Mouse (Mus musculus) 416B (cell line): ENCODE data around the gene Trpm3.

Experiments used
- DNase-seq: peaks from one replicate; pipeline ENCODE4 v3.0.0; 2011; ENCODE audit warnings: low read depth

The Trpm3 gene

GRCm38 (mm10) chr19:22859644-22860043 lies 720.8 kb downstream of the Trpm3 start:
- DNase-seq, result no peak

DNA sequence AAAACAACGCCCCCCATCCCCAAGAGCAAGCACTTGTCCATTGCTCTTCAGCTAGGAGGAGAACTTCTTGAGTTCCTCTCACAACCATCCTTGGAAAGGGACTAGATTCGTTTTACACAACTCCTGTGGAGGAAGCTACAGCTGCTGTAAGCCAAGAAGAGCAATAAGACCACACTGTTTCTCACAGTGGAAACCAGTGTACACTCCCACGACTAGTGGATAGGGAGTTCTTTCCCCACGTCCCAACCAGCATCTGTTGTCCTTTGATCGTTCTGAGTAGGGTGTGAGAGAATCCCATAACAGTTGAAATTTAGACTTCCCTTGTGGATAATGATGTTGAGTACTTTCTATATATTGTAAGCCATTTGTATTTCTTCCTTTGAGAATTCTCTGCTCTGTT lies 728.6 kb downstream of the Trpm3 start:
- DNase-seq, result no peak

DNA sequence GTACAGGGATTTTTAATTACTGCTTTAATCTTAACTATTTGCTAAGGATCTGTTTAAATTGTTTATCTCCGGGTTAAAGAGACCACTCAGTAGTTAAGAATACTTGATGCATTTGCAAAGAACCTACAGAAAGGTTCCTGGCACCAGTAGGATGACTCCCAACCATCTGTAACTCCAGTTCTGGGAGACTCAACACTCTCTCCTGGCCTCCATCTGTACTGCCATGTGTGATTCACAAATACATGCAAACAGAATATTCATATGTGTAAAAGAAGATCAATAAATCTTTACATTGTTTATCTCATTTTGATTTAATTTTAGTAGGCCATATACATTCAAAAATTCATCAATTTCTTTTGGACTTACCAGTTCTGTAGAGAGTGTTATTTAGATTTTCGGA lies 731.0 kb downstream of the Trpm3 start:
- no peak for DNase-seq

DNA sequence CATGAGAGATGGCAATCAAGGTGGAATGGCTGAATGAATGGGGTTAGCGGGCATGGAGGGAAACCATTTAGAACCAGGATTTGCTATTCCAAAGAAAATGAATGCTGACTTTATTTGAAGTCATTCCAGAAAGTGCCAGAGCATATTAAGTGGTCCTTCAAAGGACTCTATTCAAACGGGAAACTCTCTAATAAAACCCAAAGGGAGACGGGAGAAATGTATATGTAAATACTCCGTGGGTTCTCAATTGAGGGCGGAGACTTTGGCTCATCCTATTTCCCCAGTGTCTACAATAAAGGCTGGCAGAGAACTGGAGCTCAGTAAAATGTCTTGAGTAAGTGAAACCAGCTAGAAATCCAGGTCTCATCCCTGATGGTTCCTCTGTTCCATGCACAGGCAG lies 733.6 kb downstream of the Trpm3 start:
- DNase-seq, result no peak

DNA sequence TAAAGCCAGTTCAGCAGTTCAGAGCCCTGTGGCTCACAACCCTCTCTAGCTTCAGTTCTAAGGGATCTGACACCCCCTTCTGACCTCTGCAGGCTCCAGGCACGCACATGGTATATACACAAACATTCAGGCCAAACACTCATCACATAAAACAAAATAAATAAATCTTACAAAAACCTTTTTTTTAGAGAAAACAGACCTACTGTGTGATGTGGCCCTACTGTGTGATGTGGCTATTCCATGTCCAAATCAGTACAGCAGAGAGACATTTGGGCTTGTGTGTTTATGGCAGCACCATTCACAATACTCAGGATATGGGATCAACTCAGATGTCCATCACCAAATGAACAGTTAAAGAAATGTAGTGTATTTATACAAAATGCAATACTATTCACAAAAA lies 741.4 kb downstream of the Trpm3 start:
- DNase-seq, result no peak

- no peak for DNase-seq
These were observed 743.8 kb downstream of the Trpm3 start for GRCm38 (mm10) chr19:22882670-22883111.

GRCm38 (mm10) chr19:22883154-22883553 lies 744.3 kb downstream of the Trpm3 start:
- DNase-seq, result no peak

DNA sequence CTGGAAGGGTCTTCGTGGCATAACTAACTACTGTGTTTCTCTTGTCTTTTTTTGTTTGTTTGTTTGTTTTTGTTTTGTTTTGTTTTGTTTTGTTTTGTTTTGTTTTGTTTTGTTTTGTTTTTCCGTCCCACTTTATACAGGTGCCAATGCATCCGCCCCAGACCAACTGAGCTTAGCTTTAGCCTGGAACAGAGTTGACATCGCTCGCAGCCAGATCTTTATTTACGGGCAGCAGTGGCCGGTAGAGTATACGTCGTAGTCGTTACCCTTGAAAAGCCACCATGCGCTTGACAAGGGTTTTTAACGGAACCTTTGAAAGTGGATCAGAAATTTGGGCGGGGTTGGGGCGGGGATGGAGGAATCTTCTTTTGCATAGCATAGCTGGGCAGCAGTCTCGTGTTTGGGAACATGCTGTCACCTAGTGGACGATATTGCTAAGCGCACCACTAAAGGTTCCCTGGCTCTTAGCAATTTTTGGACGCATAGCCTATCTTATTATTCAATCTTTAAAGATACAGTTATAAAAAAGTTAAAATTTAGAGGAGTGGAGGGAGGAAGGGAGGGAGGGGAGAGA lies 745.0 kb downstream of the Trpm3 start:
- peak; percentile 61 for DNase-seq

- DNase-seq, result no peak
These were observed 745.5 kb downstream of the Trpm3 start for GRCm38 (mm10) chr19:22884357-22884756.

- DNase-seq, result no peak
These were observed 746.2 kb downstream of the Trpm3 start for GRCm38 (mm10) chr19:22885051-22885450.

DNA sequence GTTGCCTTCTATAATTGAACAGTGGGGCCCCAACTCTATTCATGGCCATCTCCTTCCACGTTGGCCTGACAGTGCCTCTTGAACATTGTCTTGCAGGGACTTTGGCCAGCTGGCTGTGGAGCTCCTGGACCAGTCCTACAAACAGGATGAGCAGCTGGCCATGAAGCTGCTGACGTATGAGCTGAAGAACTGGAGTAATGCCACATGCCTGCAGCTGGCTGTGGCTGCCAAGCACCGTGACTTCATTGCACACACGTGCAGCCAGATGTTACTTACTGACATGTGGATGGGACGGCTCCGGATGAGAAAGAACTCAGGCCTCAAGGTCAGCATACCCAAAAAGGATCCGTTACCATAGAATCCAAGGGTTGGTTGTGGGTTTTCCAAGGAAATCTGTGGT lies 763.0 kb downstream of the Trpm3 start:
- DNase-seq, result no peak

DNA sequence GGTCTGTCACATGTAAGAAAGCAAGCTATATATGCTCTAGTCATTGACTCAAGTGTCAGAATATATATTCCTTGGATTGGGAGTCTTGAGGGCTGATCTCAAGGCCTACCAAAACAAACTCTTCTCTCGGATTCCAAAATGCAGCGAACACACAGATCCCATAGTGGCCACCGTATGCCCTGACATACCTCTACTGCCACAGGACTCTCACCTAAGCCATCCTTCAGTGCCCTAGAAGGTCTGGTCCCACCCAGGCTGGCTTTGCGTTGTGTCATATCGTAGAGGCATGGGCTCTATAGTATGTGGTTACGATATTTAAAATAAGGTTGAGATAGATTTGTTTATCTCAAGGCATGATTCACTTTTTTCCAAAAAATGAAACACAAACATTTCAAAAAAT lies 763.5 kb downstream of the Trpm3 start:
- no peak for DNase-seq

DNA sequence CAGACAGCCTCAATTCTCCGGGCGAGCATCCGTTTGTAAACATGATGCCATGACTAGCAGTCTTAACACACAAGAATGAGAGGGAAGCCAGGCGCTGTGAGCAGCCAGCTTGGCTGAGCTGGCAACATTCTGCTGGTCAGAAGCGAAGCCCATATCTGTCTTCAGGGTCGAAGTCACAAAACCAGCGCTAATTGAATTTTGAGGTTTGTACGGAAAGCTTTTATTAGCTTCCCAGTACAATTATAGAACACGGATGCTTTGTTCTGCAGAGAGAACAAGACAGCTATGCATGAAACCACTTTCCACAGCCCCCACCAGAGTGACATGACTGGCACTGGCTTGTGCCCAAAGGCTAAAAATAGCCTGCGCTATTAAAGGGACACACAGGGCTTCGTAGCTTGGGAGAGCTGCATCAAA lies 766.2 kb downstream of the Trpm3 start:
- no peak for DNase-seq

DNA sequence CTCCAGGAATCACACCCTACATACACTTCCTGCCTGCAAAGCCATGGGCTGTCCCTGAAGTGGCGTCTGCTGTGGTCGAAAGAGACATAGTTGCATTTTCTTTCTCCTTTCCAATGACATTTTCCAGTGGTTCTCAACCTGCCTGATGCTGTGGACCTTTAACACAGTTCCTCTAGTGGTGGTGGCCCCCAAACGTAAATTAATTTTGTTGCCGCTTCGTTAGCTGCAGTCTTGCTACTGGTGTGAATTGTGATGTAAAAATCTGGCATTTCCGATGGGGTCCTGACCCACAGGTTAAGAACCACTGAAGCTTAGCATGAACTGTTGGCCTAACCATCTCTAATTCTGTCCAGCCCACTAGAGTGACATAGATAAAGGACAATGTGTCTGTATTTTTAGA lies 771.8 kb downstream of the Trpm3 start:
- no peak for DNase-seq

GRCm38 (mm10) chr19:22912971-22913370 lies 774.1 kb downstream of the Trpm3 start:
- no peak for DNase-seq

DNA sequence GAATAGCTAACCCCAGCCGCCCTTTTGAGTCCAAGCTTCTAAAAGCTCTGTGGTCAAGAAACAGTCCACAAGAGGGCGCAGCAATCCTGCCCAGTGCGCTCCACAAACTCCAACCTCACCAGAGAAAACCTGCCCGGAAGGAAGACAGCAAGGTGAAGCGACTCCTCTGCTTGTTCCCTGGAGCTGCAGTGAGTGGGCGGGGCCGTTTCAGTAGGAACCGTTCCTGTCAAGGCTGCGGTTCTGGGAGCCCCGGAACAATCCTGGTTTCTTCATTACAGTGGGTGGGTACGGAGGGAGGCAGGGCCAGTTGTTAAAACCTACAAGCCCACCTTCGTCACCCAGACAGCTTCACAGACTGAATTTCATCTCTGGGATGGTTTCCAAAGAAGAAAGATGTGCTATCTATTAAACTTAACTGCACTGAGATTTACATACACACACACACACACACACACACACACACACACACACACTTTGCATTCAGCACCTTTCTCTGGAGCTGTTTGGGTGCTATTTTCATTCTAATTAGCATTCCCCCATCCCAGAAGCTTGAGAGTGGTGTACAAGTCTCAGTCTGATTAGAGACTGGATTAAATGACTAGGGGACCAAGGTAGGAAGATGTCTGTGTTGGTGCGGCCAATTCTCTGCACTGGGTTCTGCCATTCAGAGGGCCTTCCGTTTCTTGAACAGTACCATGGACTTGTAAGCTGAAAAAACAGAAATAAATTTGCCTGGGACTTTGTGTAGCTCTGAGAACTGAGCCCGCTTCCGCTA lies 777.2 kb downstream of the Trpm3 start:
- DNase-seq, result peak; percentile 66

DNA sequence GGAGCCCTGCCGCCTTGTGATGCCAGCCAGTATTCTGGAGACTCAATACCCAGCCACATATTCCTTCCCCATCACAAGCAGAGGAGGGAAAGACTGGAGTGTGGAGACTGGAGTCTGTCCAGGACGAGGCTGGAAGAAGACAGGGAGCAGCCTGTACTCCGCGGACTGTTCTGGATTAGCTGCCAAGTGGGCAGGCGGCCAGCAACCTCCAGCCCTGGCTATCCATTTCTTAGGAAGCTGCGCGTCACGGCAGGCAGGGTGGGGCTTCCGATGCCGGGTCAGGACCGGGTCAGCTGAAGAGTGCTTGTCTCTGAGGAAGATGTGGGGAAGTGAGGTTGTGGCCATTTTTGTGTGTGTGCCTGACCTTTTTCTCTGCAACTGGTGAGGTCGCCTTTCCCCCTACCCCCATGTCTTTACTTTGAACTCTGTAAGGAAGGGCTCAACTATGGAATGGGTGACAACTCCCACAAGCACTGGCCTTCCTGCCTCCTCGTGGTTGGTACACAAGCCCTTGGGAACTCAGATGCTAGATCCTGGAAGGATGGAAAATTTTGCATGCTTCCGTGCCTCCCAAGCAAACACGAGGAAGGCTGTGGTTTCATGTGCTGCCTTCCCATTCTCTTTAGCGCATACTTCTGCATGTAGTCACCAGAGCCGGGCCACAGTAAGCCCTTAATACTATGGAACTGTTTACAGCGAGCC lies 777.9 kb downstream of the Trpm3 start:
- peak; percentile 11 for DNase-seq

DNA sequence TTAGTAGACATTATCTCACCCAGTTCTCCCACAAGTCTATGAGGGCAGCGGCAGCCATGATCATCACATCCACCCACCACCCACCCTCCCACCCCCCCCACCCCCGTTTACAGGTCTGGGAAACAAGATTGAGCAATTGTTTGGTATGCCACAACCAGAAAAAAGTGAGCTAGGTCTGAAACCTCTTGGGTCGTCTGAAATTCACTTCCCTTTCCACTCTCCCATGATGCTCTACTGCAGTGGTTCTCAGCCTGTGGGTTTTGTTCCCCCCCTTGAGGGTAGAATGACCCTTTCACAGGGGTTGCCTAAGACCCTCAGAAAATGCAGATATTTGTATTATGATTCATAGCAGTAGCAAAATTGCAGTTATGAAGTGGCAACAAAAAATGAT lies 778.5 kb downstream of the Trpm3 start:
- DNase-seq, result peak; percentile 21

DNA sequence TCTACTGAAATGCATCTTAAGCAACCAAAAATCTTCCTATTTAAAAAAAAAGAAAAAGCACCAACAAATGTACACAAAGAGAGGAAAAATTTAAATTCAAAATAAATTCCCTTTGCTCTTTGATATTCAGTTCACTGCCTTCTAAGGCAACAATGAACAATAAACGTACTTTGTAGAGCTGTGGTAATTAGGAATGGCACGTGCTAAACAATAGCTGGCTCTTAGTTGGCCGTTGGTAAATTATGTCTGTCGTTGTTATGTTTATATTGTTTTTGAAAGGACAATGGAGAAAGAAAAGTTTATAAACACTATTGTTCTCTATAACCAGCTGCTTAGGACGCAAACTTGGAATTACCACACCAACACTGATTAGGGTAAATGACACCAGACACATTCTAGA lies 782.1 kb downstream of the Trpm3 start:
- DNase-seq, result no peak

GRCm38 (mm10) chr19:22922871-22923670 lies 784.2 kb downstream of the Trpm3 start:
- DNase-seq, result no peak

DNA sequence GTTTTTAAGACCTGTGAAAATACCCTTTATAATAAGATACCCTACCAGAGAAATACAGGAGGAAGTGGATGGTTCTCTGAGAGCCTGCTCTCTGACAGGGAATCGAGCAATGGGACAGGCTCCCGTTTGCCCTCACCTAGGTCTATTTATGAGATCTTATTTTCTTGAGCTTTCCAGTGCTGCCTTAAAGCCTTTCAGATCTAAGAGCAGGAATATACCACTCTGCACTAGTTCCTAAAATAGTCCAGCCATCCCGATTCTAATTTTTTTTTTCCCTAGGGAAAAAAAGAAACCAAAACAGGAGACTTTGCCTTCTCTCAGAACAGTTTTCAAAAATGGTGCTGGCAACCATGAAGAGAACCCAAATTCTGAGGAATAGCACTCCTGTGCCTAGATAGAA lies 786.4 kb downstream of the Trpm3 start:
- no peak for DNase-seq

- DNase-seq, result no peak
These were observed 787.9 kb downstream of the Trpm3 start for GRCm38 (mm10) chr19:22926753-22927152.
